Comparison of ENCODE assay signal across 8 mouse cellular contexts in genomic region chr11:120252398-120252797, GRCm38 (mm10). TPM values are rescaled to one million over a fixed set of nuclear protein-coding genes. Genes with fewer than 3 reads are reported as not detected.
A peak's percentile ranks its signal among the peaks of the same experiment; 100 is the strongest.
DNase-seq lines count a peak whose midpoint lies in the region; ATAC-seq and TF ChIP-seq lines count a peak whose summit lies in the region.
"Had no signal": no experiment of that assay in that cellular context is flagged by ENCODE, and none has a peak within 500 bp of the region (broad histone marks: within the 10 kb centered on the region; RNA-seq: fewer than 3 reads in every experiment).

No protein-coding gene starts in this region.

- peak overlapping the region; percentile 33 for H3K4me2 ChIP-seq in kidney, embryonic 15.5 days
- no peak overlapping the region; the same call in 1 of the 2 replicates for H3K4me2 ChIP-seq in limb, embryonic 14.5 days (replicated peaks; ENCODE audit: low read depth, low read length, severe bottlenecking)

- peaks cover 96% of the 10 kb centered on the region for H3K4me1 ChIP-seq in kidney, embryonic 15.5 days
- peaks cover 11 to 60% of the 10 kb centered on the region in 2 experiments; a peak in 3 of 4 replicates for H3K4me1 ChIP-seq in ES-E14 (ENCODE audit: control insufficient read depth in 2 of 2, insufficient read depth in 2 of 2, low read length in 2 of 2, poor library complexity in 1 of 2)
- peaks cover 58% of the 10 kb centered on the region for H3K4me1 ChIP-seq in embryonic fibroblast, embryonic 13.5 days (ENCODE audit: control insufficient read depth, insufficient read depth, low read length)
- peaks cover 70% of the 10 kb centered on the region for H3K4me1 ChIP-seq in limb, embryonic 14.5 days (ENCODE audit: control insufficient read depth, insufficient read depth, low read length)

- no peaks in the 10 kb centered on the region for H3K36me3 ChIP-seq in kidney, embryonic 15.5 days
- H3K36me3 ChIP-seq in ES-E14 (ENCODE audit: control insufficient read depth, insufficient read depth, low read length, poor library complexity, severe bottlenecking) = no peaks in the 10 kb centered on the region; the same call in 1 of the 2 replicates
- no peaks in the 10 kb centered on the region; the same call in none of the 2 replicates for H3K36me3 ChIP-seq in limb, embryonic 14.5 days (ENCODE audit: control insufficient read depth, insufficient read depth, low read length)

- no peak for ATAC-seq in kidney, embryonic 15.5 days (replicated peaks; ENCODE audit: low FRiP score)
- no peak for ATAC-seq in limb, embryonic 14.5 days (ENCODE audit: low FRiP score, low read depth)
- ATAC-seq in megakaryocyte-erythroid progenitor cell, adult 5-6 weeks (replicated peaks; ENCODE audit: low FRiP score, low TSS enrichment, poor library complexity, severe bottlenecking) = no peak

- TF ChIP-seq CTCF in embryonic fibroblast, embryonic 13.5 days (IDR thresholded peaks at IDR 0.05; ENCODE audit: borderline replicate concordance, insufficient read depth, low read length) = no peak

- H3K9ac ChIP-seq in kidney, embryonic 15.5 days = no peak overlapping the region
- no peak overlapping the region for H3K9ac ChIP-seq in ES-E14 (ENCODE audit: insufficient read depth, low read depth, low read length, poor library complexity, severe bottlenecking)
- no peak overlapping the region for H3K9ac ChIP-seq in limb, embryonic 14.5 days (ENCODE audit: low read depth, low read length, severe bottlenecking)

- H3K9me3 ChIP-seq in kidney, embryonic 15.5 days (replicated peaks) = no peaks in the 10 kb centered on the region
- H3K9me3 ChIP-seq in ES-E14 (ENCODE audit: control insufficient read depth, insufficient read depth, low read depth, low read length) = no peaks in the 10 kb centered on the region
- no peaks in the 10 kb centered on the region for H3K9me3 ChIP-seq in limb, embryonic 14.5 days (ENCODE audit: control insufficient read depth, low read length)

- no peak overlapping the region for H3K4me3 ChIP-seq in kidney, embryonic 15.5 days (replicated peaks)
- 0 out of 4 replicates have a peak overlapping the region, but pooled peaks of 1 of the 2 experiments have one; percentile 1 for H3K4me3 ChIP-seq in ES-E14 (ENCODE audit: insufficient read depth in 1 of 2, low read depth in 1 of 2, low read length in 2 of 2, poor library complexity in 1 of 2, severe bottlenecking in 1 of 2)
- H3K4me3 ChIP-seq in embryonic fibroblast, embryonic 13.5 days (ENCODE audit: insufficient read depth, low read length) = no peak overlapping the region
- H3K4me3 ChIP-seq in limb, embryonic 14.5 days (replicated peaks; ENCODE audit: low read length) = no peak overlapping the region

- in situ Hi-C loops in ES-E14 (cut with MboI; ENCODE audit: low sequenced_read_pairs in 2 of 2, unreplicated experiment in 2 of 2) = no loop called here

- TF ChIP-seq POLR2A in embryonic fibroblast, embryonic 13.5 days (IDR thresholded peaks at IDR 0.05; ENCODE audit: low read depth, low read length) = no peak
- TF ChIP-seq POLR2A in limb, embryonic 14.5 days (IDR thresholded peaks at IDR 0.05; ENCODE audit: borderline replicate concordance, extremely low read depth, insufficient read depth, insufficient read length) = no peak

- WGBS in kidney, embryonic 15.5 days = 34% methylated on average over 5 of the region's 5 CpGs
- WGBS in limb, embryonic 14.5 days = 13% methylated on average over 4 of the region's 5 CpGs

- peak overlapping the region; percentile 77 for H3K27ac ChIP-seq in kidney, embryonic 15.5 days
- peak overlapping the region; percentile 68 for H3K27ac ChIP-seq in ES-E14 (ENCODE audit: insufficient read depth, low read depth, low read length, poor library complexity, severe bottlenecking)
- peak overlapping the region; percentile 81 for H3K27ac ChIP-seq in embryonic fibroblast, embryonic 13.5 days (ENCODE audit: insufficient read depth, low read length)
- 0 out of 2 replicates have a peak overlapping the region, but pooled peaks have one; percentile 19 for H3K27ac ChIP-seq in limb, embryonic 14.5 days (replicated peaks; ENCODE audit: low read depth, low read length)

- DNase-seq in kidney, postnatal 36 days = no peak
- no peak for DNase-seq in ES-E14 (ENCODE audit: low read depth, low spot score)
- no peak for DNase-seq in limb, embryonic 14.5 days (ENCODE audit: low spot score)
- no peak for DNase-seq in cerebellum, postnatal 4 days (ENCODE audit: low spot score in 2 of 2)

- no peaks in the 10 kb centered on the region for H3K27me3 ChIP-seq in kidney, embryonic 15.5 days
- no peaks in the 10 kb centered on the region for H3K27me3 ChIP-seq in limb, embryonic 14.5 days (ENCODE audit: control insufficient read depth, insufficient read depth, low read length)
- H3K27me3 ChIP-seq: Patski had no signal

TF ChIP-seq in ES-E14, 5 proteins besides CTCF, POLR2A, EP300 and RAD21:
- TF ChIP-seq ZNF384 (IDR thresholded peaks at IDR 0.05; ENCODE audit: low read depth, low read length) = no peak
- TF ChIP-seq ZC3H11A (IDR thresholded peaks at IDR 0.05; ENCODE audit: borderline replicate concordance, low read depth, low read length) = no peak
- TF ChIP-seq HCFC1 (IDR thresholded peaks at IDR 0.05; ENCODE audit: borderline replicate concordance, insufficient read depth, low read length) = no peak
- TF ChIP-seq MAFK (IDR thresholded peaks at IDR 0.05; ENCODE audit: insufficient read depth, low read depth, low read length) = no peak
- TF ChIP-seq CHD2 (IDR thresholded peaks at IDR 0.05; ENCODE audit: low read depth, low read length) = no peak

RNA-seq across cellular contexts. Expression of gene Bahcc1, which starts 19.7 kb away (rescaled TPM):
- polyA plus RNA-seq in kidney, embryonic 15.5 days (2015; fragmentation: Nextera tagmentation; extraction: Ambion mirVana) = 11.8 and 14.1 TPM in 2 replicates
- 11.7 and 16.3 TPM in 2 replicates for total RNA-seq in ES-E14 (2012; rRNA removed)
- 17.9 and 18.6 TPM in 2 replicates for polyA plus RNA-seq in embryonic fibroblast, embryonic 13.5 days (2011; ENCODE audit: insufficient read length, low read depth, missing spikeins)
- 22.9 and 28.3 TPM in 2 replicates for polyA plus RNA-seq in limb, embryonic 14.5 days (2012; rRNA removed)
- polyA plus RNA-seq in limb, embryonic 14.5 days (2014; fragmentation: Nextera tagmentation; extraction: Ambion mirVana) = 14.0 and 14.9 TPM in 2 replicates
- 25.6 and 30.1 TPM in 2 replicates for total RNA-seq in megakaryocyte-erythroid progenitor cell, adult 5-6 weeks (2014; fragmentation: Nextera tagmentation)
- total RNA-seq in megakaryocyte-erythroid progenitor cell, adult 5-6 weeks (2017) = 6.7 and 7.0 TPM in 2 replicates

Comparison
In these comparisons a context has a peak if more than half of its experiments do, and no peak if none do; other contexts are left out.
1. H3K27ac ChIP-seq: peak in every context shown above with its lines; median percentile 81 in embryonic fibroblast, embryonic 13.5 days; 77 in kidney, embryonic 15.5 days; 68 in ES-E14; 19 in limb, embryonic 14.5 days.